Mouse (Mus musculus): Measurements from ENCODE around the gene Alpl. TPM values are rescaled to one million over a fixed set of nuclear protein-coding genes. Genes with fewer than 3 reads are reported as not detected.
A peak's percentile ranks its signal among the peaks of the same experiment; 100 is the strongest.

Gene Alpl
- polyA plus RNA-seq, 1 experiment from 2014 or later = 15.5 TPM

DNA sequence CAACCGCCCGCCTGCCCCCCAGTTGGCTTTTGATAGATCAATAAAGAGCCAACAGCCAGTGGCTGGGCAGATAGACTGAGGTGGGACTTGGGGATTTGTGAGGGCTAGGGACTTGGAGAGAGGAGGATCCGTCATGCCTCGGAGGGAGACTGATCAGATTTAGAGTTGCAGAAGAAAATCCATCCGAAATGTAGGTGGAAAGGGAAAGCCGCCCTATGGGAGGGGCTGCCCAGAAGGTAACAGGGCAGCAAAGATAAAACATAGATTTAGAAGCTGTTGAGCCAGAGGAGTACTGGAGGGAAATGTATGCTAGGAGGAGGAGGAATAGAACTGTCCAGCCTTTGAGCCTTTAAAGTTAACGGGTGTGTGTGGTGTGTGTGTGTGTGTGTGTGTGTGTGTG, 43.0 kb downstream of the Alpl start:
- ATAC-seq (ENCODE audit: low read depth) = no peak
- H3K27ac ChIP-seq (ENCODE audit: low read length) = peak overlapping the region; percentile 99
- no peaks in the 10 kb centered on the region for H3K9me3 ChIP-seq (replicated peaks; ENCODE audit: control insufficient read depth, low read length)
- peak overlapping the region; percentile 75 for H3K4me2 ChIP-seq (ENCODE audit: low read depth, low read length)
- H3K9ac ChIP-seq (ENCODE audit: low read depth, low read length) = peak overlapping the region; percentile 77
- H3K4me1 ChIP-seq (ENCODE audit: control insufficient read depth, low read depth, low read length) = peaks cover 50% of the 10 kb centered on the region
- WGBS (ENCODE audit: insufficient replicate concordance) = 41% methylated on average over 7 of the region's 7 CpGs
- H3K4me3 ChIP-seq (ENCODE audit: low read depth, low read length) = peak overlapping the region; percentile 57
- no peaks in the 10 kb centered on the region for H3K27me3 ChIP-seq (ENCODE audit: control insufficient read depth, insufficient read depth, low read depth, low read length)
- no peaks in the 10 kb centered on the region for H3K36me3 ChIP-seq (ENCODE audit: control insufficient read depth, insufficient read depth)

- Histone ChIP-seq H3K4me3 (ENCODE audit: low read depth, low read length) (peak overlapping the region; percentile 57), H3K27ac (ENCODE audit: low read length) (peak overlapping the region; percentile 99), H3K36me3 (ENCODE audit: control insufficient read depth, insufficient read depth) (no peaks in the 10 kb centered on the region), H3K4me2 (ENCODE audit: low read depth, low read length) (peak overlapping the region; percentile 75), H3K27me3 (ENCODE audit: control insufficient read depth, insufficient read depth, low read depth, low read length) (no peaks in the 10 kb centered on the region), H3K4me1 (ENCODE audit: control insufficient read depth, low read depth, low read length) (peaks cover 54% of the 10 kb centered on the region), H3K9ac (ENCODE audit: low read depth, low read length) (peak overlapping the region; percentile 77), H3K9me3 (replicated peaks; ENCODE audit: control insufficient read depth, low read length) (no peaks in the 10 kb centered on the region)
- ATAC-seq (ENCODE audit: low read depth) = peak; percentile 48
- WGBS (ENCODE audit: insufficient replicate concordance) = 49% methylated on average over 15 of the region's 15 CpGs
Measured at GRCm38 (mm10) chr4:137752471-137752870, 43.7 kb downstream of the Alpl start.

DNA sequence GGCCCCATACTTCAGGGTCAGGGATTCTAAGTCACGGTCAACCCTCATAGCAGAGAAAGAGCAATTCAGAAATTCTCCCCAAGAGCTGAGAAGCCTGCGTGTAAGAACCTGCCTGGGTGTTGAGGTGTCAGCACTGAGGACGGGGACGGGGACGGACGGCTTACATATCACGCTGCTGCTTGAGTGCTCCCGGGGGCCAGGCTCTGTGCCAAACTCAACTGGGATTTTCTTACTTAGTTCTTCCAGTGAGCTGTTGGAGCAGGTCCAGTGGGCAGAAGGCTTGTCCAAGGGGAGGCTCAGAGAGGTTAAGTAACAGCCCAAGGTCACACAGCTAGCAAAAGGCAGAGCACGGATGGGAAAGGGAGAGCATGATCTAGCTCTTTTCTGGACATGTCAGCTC, 44.5 kb downstream of the Alpl start:
- H3K4me3 ChIP-seq (ENCODE audit: low read depth, low read length) = peak overlapping the region; percentile 57
- H3K9me3 ChIP-seq (replicated peaks; ENCODE audit: control insufficient read depth, low read length) = no peaks in the 10 kb centered on the region
- WGBS (ENCODE audit: insufficient replicate concordance) = 34% methylated on average over 9 of the region's 9 CpGs
- no peaks in the 10 kb centered on the region for H3K27me3 ChIP-seq (ENCODE audit: control insufficient read depth, insufficient read depth, low read depth, low read length)
- ATAC-seq (ENCODE audit: low read depth) = peak; percentile 38
- H3K4me2 ChIP-seq (ENCODE audit: low read depth, low read length) = peak overlapping the region; percentile 75
- no peaks in the 10 kb centered on the region for H3K36me3 ChIP-seq (ENCODE audit: control insufficient read depth, insufficient read depth)
- H3K4me1 ChIP-seq (ENCODE audit: control insufficient read depth, low read depth, low read length) = peaks cover 55% of the 10 kb centered on the region
- H3K9ac ChIP-seq (ENCODE audit: low read depth, low read length) = peak overlapping the region; percentile 77
- peak overlapping the region; percentile 99 for H3K27ac ChIP-seq (ENCODE audit: low read length)

GRCm38 (mm10) chr4:137751310-137751709, 44.9 kb downstream of the Alpl start:
- Histone ChIP-seq H3K9me3 (replicated peaks; ENCODE audit: control insufficient read depth, low read length) (no peaks in the 10 kb centered on the region), H3K4me3 (ENCODE audit: low read depth, low read length) (peak overlapping the region; percentile 57), H3K27ac (ENCODE audit: low read length) (peak overlapping the region; percentile 99), H3K9ac (ENCODE audit: low read depth, low read length) (peak overlapping the region; percentile 77), H3K4me1 (ENCODE audit: control insufficient read depth, low read depth, low read length) (peaks cover 55% of the 10 kb centered on the region), H3K4me2 (ENCODE audit: low read depth, low read length) (peak overlapping the region; percentile 75), H3K27me3 (ENCODE audit: control insufficient read depth, insufficient read depth, low read depth, low read length) (no peaks in the 10 kb centered on the region), H3K36me3 (ENCODE audit: control insufficient read depth, insufficient read depth) (no peaks in the 10 kb centered on the region)
- peak; percentile 96 for ATAC-seq (ENCODE audit: low read depth)
- WGBS (ENCODE audit: insufficient replicate concordance) = 23% methylated on average over 8 of the region's 8 CpGs

DNA sequence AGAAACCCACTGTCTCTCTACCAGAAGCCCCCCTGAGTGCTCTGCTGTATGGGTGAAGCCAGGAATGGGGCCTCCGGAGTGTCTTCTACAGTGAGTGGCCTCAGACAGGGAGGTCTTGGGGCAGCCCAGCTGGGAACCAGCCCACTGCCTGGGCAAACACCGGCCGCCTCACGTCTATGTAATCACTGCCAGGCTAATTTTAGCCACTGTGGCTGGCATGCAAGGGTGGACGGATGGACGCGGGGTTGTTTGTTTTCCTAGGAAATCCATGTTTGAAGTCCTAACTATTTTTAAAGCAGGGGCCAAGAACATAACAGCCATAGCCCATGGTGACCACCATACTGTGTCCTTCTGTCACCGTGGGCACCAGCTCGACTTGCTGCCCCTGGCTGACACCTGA, 46.1 kb downstream of the Alpl start:
- H3K27me3 ChIP-seq (ENCODE audit: control insufficient read depth, insufficient read depth, low read depth, low read length) = no peaks in the 10 kb centered on the region
- no peaks in the 10 kb centered on the region for H3K9me3 ChIP-seq (replicated peaks; ENCODE audit: control insufficient read depth, low read length)
- H3K9ac ChIP-seq (ENCODE audit: low read depth, low read length) = peak overlapping the region; percentile 65
- peak overlapping the region; percentile 95 for H3K27ac ChIP-seq (ENCODE audit: low read length)
- no peak overlapping the region for H3K4me2 ChIP-seq (ENCODE audit: low read depth, low read length)
- no peaks in the 10 kb centered on the region for H3K36me3 ChIP-seq (ENCODE audit: control insufficient read depth, insufficient read depth)
- H3K4me3 ChIP-seq (ENCODE audit: low read depth, low read length) = no peak overlapping the region
- WGBS (ENCODE audit: insufficient replicate concordance) = 63% methylated on average over 9 of the region's 9 CpGs
- no peak for ATAC-seq (ENCODE audit: low read depth)
- H3K4me1 ChIP-seq (ENCODE audit: control insufficient read depth, low read depth, low read length) = peaks cover 55% of the 10 kb centered on the region

DNA sequence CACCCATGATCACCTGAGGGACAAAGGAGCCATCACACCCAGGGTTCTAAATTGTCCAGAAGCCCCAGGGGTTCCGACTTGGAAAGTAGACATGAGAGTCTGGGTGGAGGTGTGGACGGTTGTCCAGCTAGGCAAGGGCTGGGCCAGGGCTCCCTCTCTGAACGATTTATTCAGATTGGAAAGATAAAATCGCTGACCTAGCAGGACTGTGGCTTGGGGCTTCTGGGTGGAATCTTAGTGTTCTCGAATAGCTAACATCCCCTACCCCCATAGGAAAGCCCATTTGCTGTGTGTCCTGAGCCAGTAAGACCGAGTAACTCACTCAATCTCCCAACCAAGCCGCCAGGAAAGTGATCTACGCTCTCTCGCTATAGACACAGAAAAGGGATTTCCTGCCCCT, 46.5 kb downstream of the Alpl start:
- peaks cover 55% of the 10 kb centered on the region for H3K4me1 ChIP-seq (ENCODE audit: control insufficient read depth, low read depth, low read length)
- peak overlapping the region; percentile 95; the same call in 1 of the 2 replicates for H3K27ac ChIP-seq (ENCODE audit: low read length)
- no peaks in the 10 kb centered on the region for H3K36me3 ChIP-seq (ENCODE audit: control insufficient read depth, insufficient read depth)
- H3K27me3 ChIP-seq (ENCODE audit: control insufficient read depth, insufficient read depth, low read depth, low read length) = no peaks in the 10 kb centered on the region
- 43% methylated on average over 9 of the region's 9 CpGs for WGBS (ENCODE audit: insufficient replicate concordance)
- no peak overlapping the region for H3K4me3 ChIP-seq (ENCODE audit: low read depth, low read length)
- H3K4me2 ChIP-seq (ENCODE audit: low read depth, low read length) = no peak overlapping the region
- no peak overlapping the region for H3K9ac ChIP-seq (ENCODE audit: low read depth, low read length)
- no peak for ATAC-seq (ENCODE audit: low read depth)
- no peaks in the 10 kb centered on the region for H3K9me3 ChIP-seq (replicated peaks; ENCODE audit: control insufficient read depth, low read length)

DNA sequence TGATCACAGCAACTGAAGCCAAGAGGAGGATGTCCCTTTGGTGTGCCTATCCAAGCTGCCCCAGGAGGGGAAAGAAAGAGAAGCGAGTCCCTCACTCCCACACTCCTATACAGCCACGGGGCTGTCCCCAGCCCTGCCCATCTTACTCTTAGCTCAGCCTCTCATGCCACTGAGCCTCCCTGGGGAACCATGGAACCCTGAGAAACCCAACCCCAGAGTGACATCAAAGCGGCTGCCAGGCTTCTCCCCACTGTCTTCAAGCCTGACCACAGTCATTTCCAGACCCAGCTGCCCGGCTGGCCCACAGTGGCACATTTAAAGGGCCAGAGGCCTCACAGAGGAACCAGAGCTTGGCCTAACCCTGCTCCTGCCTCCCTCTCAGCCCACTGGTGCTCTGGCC, 47.5 kb downstream of the Alpl start:
- H3K27me3 ChIP-seq (ENCODE audit: control insufficient read depth, insufficient read depth, low read depth, low read length) = no peaks in the 10 kb centered on the region
- H3K9ac ChIP-seq (ENCODE audit: low read depth, low read length) = no peak overlapping the region
- no peak for ATAC-seq (ENCODE audit: low read depth)
- 0 out of 2 replicates have a peak overlapping the region, but pooled peaks have one; percentile 26 for H3K27ac ChIP-seq (ENCODE audit: low read length)
- no peak overlapping the region for H3K4me3 ChIP-seq (ENCODE audit: low read depth, low read length)
- H3K4me1 ChIP-seq (ENCODE audit: control insufficient read depth, low read depth, low read length) = peaks cover 49% of the 10 kb centered on the region
- no peaks in the 10 kb centered on the region for H3K36me3 ChIP-seq (ENCODE audit: control insufficient read depth, insufficient read depth)
- H3K4me2 ChIP-seq (ENCODE audit: low read depth, low read length) = no peak overlapping the region
- H3K9me3 ChIP-seq (replicated peaks; ENCODE audit: control insufficient read depth, low read length) = no peaks in the 10 kb centered on the region
- WGBS (ENCODE audit: insufficient replicate concordance) = 57% methylated on average over 4 of the region's 4 CpGs

GRCm38 (mm10) chr4:137747590-137747989, 48.6 kb downstream of the Alpl start:
- Histone ChIP-seq H3K36me3 (ENCODE audit: control insufficient read depth, insufficient read depth) (no peaks in the 10 kb centered on the region), H3K9me3 (replicated peaks; ENCODE audit: control insufficient read depth, low read length) (no peaks in the 10 kb centered on the region), H3K27ac (ENCODE audit: low read length) (no peak overlapping the region), H3K4me2 (ENCODE audit: low read depth, low read length) (no peak overlapping the region), H3K9ac (ENCODE audit: low read depth, low read length) (no peak overlapping the region), H3K4me3 (ENCODE audit: low read depth, low read length) (no peak overlapping the region), H3K27me3 (ENCODE audit: control insufficient read depth, insufficient read depth, low read depth, low read length) (no peaks in the 10 kb centered on the region), H3K4me1 (ENCODE audit: control insufficient read depth, low read depth, low read length) (peaks cover 38% of the 10 kb centered on the region)
- 67% methylated on average over 5 of the region's 5 CpGs for WGBS (ENCODE audit: insufficient replicate concordance)
- ATAC-seq (ENCODE audit: low read depth) = no peak

DNA sequence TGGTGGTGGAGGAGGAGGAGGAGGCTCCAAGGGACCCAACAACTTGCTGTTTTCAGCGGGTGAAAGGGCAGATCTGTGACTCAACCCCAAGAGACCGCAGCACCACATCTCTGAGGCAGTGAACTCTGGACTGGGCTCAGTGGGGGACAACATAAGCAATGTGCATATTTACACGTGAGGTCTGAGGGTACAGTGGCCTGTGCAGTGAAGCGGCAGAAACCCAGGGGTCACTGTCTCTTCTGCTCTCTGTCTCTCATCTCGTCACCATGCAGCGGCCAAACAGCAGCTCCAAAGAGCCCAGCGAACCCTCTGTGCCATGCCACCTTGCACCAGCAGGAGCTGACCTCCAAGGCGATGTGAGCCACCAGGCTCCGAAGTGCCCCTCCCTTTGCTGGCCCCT, 49.1 kb downstream of the Alpl start:
- H3K36me3 ChIP-seq (ENCODE audit: control insufficient read depth, insufficient read depth) = no peaks in the 10 kb centered on the region
- WGBS (ENCODE audit: insufficient replicate concordance) = 73% methylated on average over 9 of the region's 9 CpGs
- ATAC-seq (ENCODE audit: low read depth) = no peak
- peaks cover 33% of the 10 kb centered on the region for H3K4me1 ChIP-seq (ENCODE audit: control insufficient read depth, low read depth, low read length)
- H3K27me3 ChIP-seq (ENCODE audit: control insufficient read depth, insufficient read depth, low read depth, low read length) = no peaks in the 10 kb centered on the region
- H3K9ac ChIP-seq (ENCODE audit: low read depth, low read length) = no peak overlapping the region
- H3K27ac ChIP-seq (ENCODE audit: low read length) = no peak overlapping the region
- no peaks in the 10 kb centered on the region for H3K9me3 ChIP-seq (replicated peaks; ENCODE audit: control insufficient read depth, low read length)
- H3K4me2 ChIP-seq (ENCODE audit: low read depth, low read length) = no peak overlapping the region
- H3K4me3 ChIP-seq (ENCODE audit: low read depth, low read length) = no peak overlapping the region

Measured in liver, embryonic 16.5 days (tissue).